Comparison of ENCODE assay signal across 14 mouse cellular contexts in the genomic region with DNA sequence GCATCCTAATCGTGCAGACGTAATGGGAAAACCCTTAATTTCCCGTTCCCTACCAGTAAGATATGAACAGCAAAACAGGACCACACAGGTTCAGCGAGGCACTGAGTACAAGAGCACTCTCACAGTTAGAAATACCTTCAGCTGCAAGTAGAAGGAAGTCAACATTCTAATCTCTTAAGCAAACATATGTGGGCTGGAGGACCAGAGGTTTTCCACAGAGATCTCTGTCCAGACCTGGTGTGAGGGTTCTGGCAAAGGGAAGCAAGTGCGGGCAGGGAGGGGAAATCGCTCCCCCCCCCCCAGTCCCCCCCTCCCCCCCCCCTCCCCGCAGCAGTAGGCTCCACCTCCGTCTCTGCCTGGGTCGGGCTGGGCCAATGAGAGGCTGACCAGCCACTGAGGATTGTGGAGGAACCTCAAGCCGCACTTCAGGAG.
A peak's percentile ranks its signal among the peaks of the same experiment; 100 is the strongest.
DNase-seq lines count a peak whose midpoint lies in the region; ATAC-seq and TF ChIP-seq lines count a peak whose summit lies in the region.
"Had no signal": no experiment of that assay in that cellular context is flagged by ENCODE, and none has a peak within 500 bp of the region (broad histone marks: within the 10 kb centered on the region; RNA-seq: fewer than 3 reads in every experiment).

No protein-coding gene starts in this region.

- peak overlapping the region; percentile 42 for H3K4me2 ChIP-seq in heart, embryonic 13.5 days
- H3K4me2 ChIP-seq in heart, postnatal 0 days (ENCODE audit: low read depth, low read length), result no peak overlapping the region; the same call in 1 of the 2 replicates
- H3K4me2 ChIP-seq in liver, postnatal 0 days (ENCODE audit: low read depth, low read length), result peak overlapping the region; percentile 18; the same call in 1 of the 2 replicates
- H3K4me2 ChIP-seq in stomach, embryonic 14.5 days (replicated peaks; ENCODE audit: low read depth, low read length), result no peak overlapping the region
- H3K4me2 ChIP-seq in forebrain, embryonic 14.5 days (ENCODE audit: low read length), result no peak overlapping the region
- H3K4me2 ChIP-seq: limb, embryonic 13.5 days; neural tube, embryonic 13.5 days had no signal

- peak; percentile 68; the same call in 1 of the 2 replicates for ATAC-seq in heart, embryonic 13.5 days (ENCODE audit: extremely low read depth, insufficient number of reproducible peaks, low FRiP score, low TSS enrichment)
- ATAC-seq in heart, postnatal 0 days (ENCODE audit: insufficient read depth, low read depth), result peak; percentile 57
- peak; percentile 59 for ATAC-seq in liver, postnatal 0 days
- ATAC-seq in stomach, embryonic 14.5 days (ENCODE audit: insufficient number of reproducible peaks, insufficient read depth, low FRiP score, low read depth), result peak; percentile 88
- ATAC-seq in forebrain, embryonic 14.5 days, result no peak
- ATAC-seq: hindbrain, embryonic 16.5 days had no signal

- 16% methylated on average over 9 of the region's 10 CpGs for WGBS in heart, embryonic 13.5 days
- 30% methylated on average over 8 of the region's 10 CpGs for WGBS in heart, postnatal 0 days
- 27% methylated on average over 8 of the region's 10 CpGs for WGBS in liver, postnatal 0 days (ENCODE audit: insufficient replicate concordance)
- 55% methylated on average over 6 of the region's 10 CpGs for WGBS in stomach, embryonic 14.5 days
- WGBS in forebrain, embryonic 14.5 days, result 63% methylated on average over 8 of the region's 10 CpGs

- TF ChIP-seq EP300 in heart, postnatal 0 days (IDR thresholded peaks at IDR 0.05; ENCODE audit: low read depth), result no peak
- no peak for TF ChIP-seq EP300 in liver, postnatal 0 days (IDR thresholded peaks at IDR 0.05; ENCODE audit: low read depth)

- H3K9me3 ChIP-seq in heart, embryonic 13.5 days, result no peaks in the 10 kb centered on the region
- no peaks in the 10 kb centered on the region for H3K9me3 ChIP-seq in heart, postnatal 0 days (replicated peaks; ENCODE audit: control insufficient read depth, low read length)
- no peaks in the 10 kb centered on the region for H3K9me3 ChIP-seq in liver, postnatal 0 days (ENCODE audit: low read length)
- no peaks in the 10 kb centered on the region for H3K9me3 ChIP-seq in stomach, embryonic 14.5 days (ENCODE audit: control insufficient read depth, low read depth, low read length)
- H3K9me3 ChIP-seq in forebrain, embryonic 14.5 days (replicated peaks; ENCODE audit: control insufficient read depth, low read length), result no peaks in the 10 kb centered on the region
- H3K9me3 ChIP-seq: limb, embryonic 13.5 days; neural tube, embryonic 13.5 days had no signal

- no peak for TF ChIP-seq CTCF in heart, postnatal 0 days (IDR thresholded peaks at IDR 0.05; ENCODE audit: low read depth)
- no peak for TF ChIP-seq CTCF in liver, postnatal 0 days (IDR thresholded peaks at IDR 0.05; ENCODE audit: low read depth)

- H3K4me3 ChIP-seq in heart, embryonic 13.5 days, result peak overlapping the region; percentile 20; the same call in 1 of the 2 replicates
- H3K4me3 ChIP-seq in heart, postnatal 0 days (ENCODE audit: low read depth, low read length), result no peak overlapping the region
- H3K4me3 ChIP-seq in liver, postnatal 0 days (ENCODE audit: low read depth, low read length), result no peak overlapping the region
- H3K4me3 ChIP-seq in stomach, embryonic 14.5 days (ENCODE audit: low read depth, low read length), result no peak overlapping the region
- no peak overlapping the region for H3K4me3 ChIP-seq in forebrain, embryonic 14.5 days (ENCODE audit: low read depth, low read length)
- H3K4me3 ChIP-seq: limb, embryonic 13.5 days; neural tube, embryonic 13.5 days had no signal

- intact Hi-C loops in heart, postnatal 14 days (cut with DNase I), result loop anchor here (10.0 kb wide), 1 partner anchor 763 kb away; no protein-coding TSS in a partner anchor

- no peak overlapping the region; the same call in 1 of the 2 replicates for H3K27ac ChIP-seq in heart, embryonic 13.5 days (replicated peaks)
- no peak overlapping the region for H3K27ac ChIP-seq in heart, postnatal 0 days (ENCODE audit: low read depth)
- H3K27ac ChIP-seq in liver, postnatal 0 days (ENCODE audit: low read depth), result no peak overlapping the region
- no peak overlapping the region for H3K27ac ChIP-seq in stomach, embryonic 14.5 days (ENCODE audit: low read length)
- no peak overlapping the region for H3K27ac ChIP-seq in forebrain, embryonic 14.5 days (ENCODE audit: low read depth, low read length)
- H3K27ac ChIP-seq: limb, embryonic 13.5 days; neural tube, embryonic 13.5 days had no signal

- H3K27me3 ChIP-seq in heart, embryonic 13.5 days (replicated peaks), result peaks cover 9% of the 10 kb centered on the region; the same call in 1 of the 2 replicates
- H3K27me3 ChIP-seq in heart, postnatal 0 days (ENCODE audit: control insufficient read depth, insufficient read depth, low read length), result no peaks in the 10 kb centered on the region
- no peaks in the 10 kb centered on the region for H3K27me3 ChIP-seq in liver, postnatal 0 days (ENCODE audit: insufficient read depth, low read length)
- H3K27me3 ChIP-seq in stomach, embryonic 14.5 days (ENCODE audit: control insufficient read depth, insufficient read depth, low read length), result no peaks in the 10 kb centered on the region
- no peaks in the 10 kb centered on the region for H3K27me3 ChIP-seq in forebrain, embryonic 14.5 days (replicated peaks; ENCODE audit: control insufficient read depth, insufficient read depth, low read length)
- H3K27me3 ChIP-seq: limb, embryonic 13.5 days; neural tube, embryonic 13.5 days had no signal

- no peak for DNase-seq in heart, postnatal 14 days
- DNase-seq in heart, postnatal 0 days (ENCODE audit: low spot score), result peak; percentile 24
- DNase-seq in liver, postnatal 0 days, result no peak
- no peak for DNase-seq in adrenal gland, postnatal 36 days
- no peak for DNase-seq in forebrain, embryonic 14.5 days (ENCODE audit: low spot score)
- DNase-seq in right cerebral cortex, postnatal 25 days, result no peak
- DNase-seq: adrenal gland, adult 2 months; midbrain, embryonic 14.5 days; right cerebral cortex, postnatal 14 days had no signal

- no peak overlapping the region for H3K9ac ChIP-seq in heart, embryonic 13.5 days
- H3K9ac ChIP-seq in heart, postnatal 0 days (replicated peaks; ENCODE audit: low read depth, low read length), result no peak overlapping the region
- no peak overlapping the region for H3K9ac ChIP-seq in liver, postnatal 0 days (replicated peaks)
- H3K9ac ChIP-seq in stomach, embryonic 14.5 days (replicated peaks; ENCODE audit: low read depth, low read length), result no peak overlapping the region
- H3K9ac ChIP-seq in forebrain, embryonic 14.5 days (ENCODE audit: low read length), result no peak overlapping the region
- H3K9ac ChIP-seq: limb, embryonic 13.5 days; neural tube, embryonic 13.5 days had no signal

- H3K4me1 ChIP-seq in heart, embryonic 13.5 days, result no peaks in the 10 kb centered on the region
- H3K4me1 ChIP-seq in heart, postnatal 0 days (ENCODE audit: control insufficient read depth, insufficient read depth), result no peaks in the 10 kb centered on the region
- 0 out of 2 replicates have a peak, but pooled peaks cover 2% of the 10 kb centered on the region for H3K4me1 ChIP-seq in liver, postnatal 0 days (ENCODE audit: insufficient read depth)
- no peaks in the 10 kb centered on the region for H3K4me1 ChIP-seq in stomach, embryonic 14.5 days (ENCODE audit: control insufficient read depth, insufficient read depth, low read length)
- no peaks in the 10 kb centered on the region; the same call in 1 of the 2 replicates for H3K4me1 ChIP-seq in forebrain, embryonic 14.5 days (ENCODE audit: control insufficient read depth, insufficient read depth, low read length)
- H3K4me1 ChIP-seq: limb, embryonic 13.5 days had no signal

- H3K36me3 ChIP-seq in heart, embryonic 13.5 days, result no peaks in the 10 kb centered on the region
- no peaks in the 10 kb centered on the region for H3K36me3 ChIP-seq in heart, postnatal 0 days (replicated peaks; ENCODE audit: control insufficient read depth, insufficient read depth, low read length)
- H3K36me3 ChIP-seq in liver, postnatal 0 days (replicated peaks; ENCODE audit: insufficient read depth, low read length), result no peaks in the 10 kb centered on the region
- no peaks in the 10 kb centered on the region for H3K36me3 ChIP-seq in stomach, embryonic 14.5 days (ENCODE audit: control insufficient read depth, insufficient read depth, low read length)
- no peaks in the 10 kb centered on the region for H3K36me3 ChIP-seq in forebrain, embryonic 14.5 days (ENCODE audit: control insufficient read depth, insufficient read depth, low read length)
- H3K36me3 ChIP-seq: limb, embryonic 13.5 days; neural tube, embryonic 13.5 days had no signal

Comparison
In these comparisons a context has a peak if more than half of its experiments do, and no peak if none do; other contexts are left out.
1. H3K4me2 ChIP-seq: peak in heart, embryonic 13.5 days (single experiment) and liver, postnatal 0 days (single experiment); none in heart, postnatal 0 days (single experiment), stomach, embryonic 14.5 days (single experiment) and forebrain, embryonic 14.5 days (single experiment).